In genomic region chr12:92198738-92199477, GRCm38 (mm10) we compare ENCODE assay signal across 21 mouse cellular contexts.
A peak's percentile ranks its signal among the peaks of the same experiment; 100 is the strongest.
DNase-seq lines count a peak whose midpoint lies in the region; ATAC-seq lines count a peak whose summit lies in the region.
"Had no signal": no experiment of that assay in that cellular context is flagged by ENCODE, and none has a peak within 500 bp of the region (broad histone marks: within the 10 kb centered on the region; RNA-seq: fewer than 3 reads in every experiment).

No protein-coding gene starts in this region.

- H3K27me3 ChIP-seq in neural tube, embryonic 13.5 days, result no peaks in the 10 kb centered on the region
- H3K27me3 ChIP-seq: embryonic facial prominence, embryonic 13.5 days; forebrain, embryonic 13.5 days; heart, embryonic 15.5 days had no signal

- H3K4me2 ChIP-seq in neural tube, embryonic 13.5 days, result no peak overlapping the region
- H3K4me2 ChIP-seq: embryonic facial prominence, embryonic 13.5 days; forebrain, embryonic 13.5 days; heart, embryonic 11.5 days; heart, embryonic 15.5 days; hindbrain, embryonic 14.5 days had no signal

- ATAC-seq in neural tube, embryonic 13.5 days (ENCODE audit: low read depth), result peak; percentile 76
- ATAC-seq: forebrain, embryonic 13.5 days; intestine, postnatal 0 days had no signal

- 52% methylated on average over 5 of the region's 5 CpGs for WGBS in neural tube, embryonic 13.5 days

- no peak overlapping the region for H3K4me3 ChIP-seq in neural tube, embryonic 13.5 days
- H3K4me3 ChIP-seq: embryonic facial prominence, embryonic 13.5 days; forebrain, embryonic 13.5 days; heart, adult 2 months; heart, embryonic 15.5 days; hindbrain, embryonic 10.5 days had no signal

- H3K27ac ChIP-seq in neural tube, embryonic 13.5 days (replicated peaks), result no peak overlapping the region
- H3K27ac ChIP-seq: embryonic facial prominence, embryonic 13.5 days; forebrain, embryonic 13.5 days; heart, adult 2 months; heart, embryonic 15.5 days; hindbrain, embryonic 10.5 days; hindbrain, embryonic 14.5 days had no signal

- DNase-seq in adrenal gland, adult 2 months, result peak; percentile 40
- no peak for DNase-seq in adrenal gland, postnatal 4 days (ENCODE audit: low spot score in 2 of 2)
- DNase-seq in neural tube, embryonic 10.5 days (ENCODE audit: extremely low spot score, low spot score), result no peak
- DNase-seq in brain, adult 2 months (ENCODE audit: low read depth, low spot score), result peak; percentile 23
- no peak for DNase-seq in spleen, postnatal 14 days (ENCODE audit: low spot score in 2 of 2)
- no peak for DNase-seq in heart, adult 18-20 months
- no peak for DNase-seq in cerebellum, postnatal 14 days
- DNase-seq: cerebellum, adult 2 months; cerebellum, postnatal 10 days; gastrocnemius, postnatal 10 days; heart, adult 2 months; heart, postnatal 14 days; kidney, adult 8-10 months had no signal

- H3K9me3 ChIP-seq in neural tube, embryonic 13.5 days, result no peaks in the 10 kb centered on the region
- H3K9me3 ChIP-seq: embryonic facial prominence, embryonic 13.5 days; forebrain, embryonic 13.5 days; heart, embryonic 15.5 days; hindbrain, embryonic 10.5 days had no signal

- H3K9ac ChIP-seq in neural tube, embryonic 13.5 days, result no peak overlapping the region
- H3K9ac ChIP-seq: embryonic facial prominence, embryonic 13.5 days; forebrain, embryonic 13.5 days; heart, embryonic 15.5 days; hindbrain, embryonic 14.5 days had no signal

- H3K36me3 ChIP-seq in neural tube, embryonic 13.5 days, result no peaks in the 10 kb centered on the region
- H3K36me3 ChIP-seq: embryonic facial prominence, embryonic 13.5 days; heart, embryonic 15.5 days; hindbrain, embryonic 10.5 days had no signal

- H3K4me1 ChIP-seq in neural tube, embryonic 13.5 days (replicated peaks), result no peaks in the 10 kb centered on the region
- H3K4me1 ChIP-seq: embryonic facial prominence, embryonic 13.5 days; heart, embryonic 15.5 days; hindbrain, embryonic 10.5 days had no signal

Comparison
In these comparisons a context has a peak if more than half of its experiments do, and no peak if none do; other contexts are left out.
1. DNase-seq: peak in adrenal gland, adult 2 months (single experiment) and brain, adult 2 months (single experiment); none in adrenal gland, postnatal 4 days (0 of 2), neural tube, embryonic 10.5 days (single experiment), spleen, postnatal 14 days (0 of 2), heart, adult 18-20 months (0 of 2) and cerebellum, postnatal 14 days (0 of 2).